Mouse (Mus musculus): ENCODE results near the gene Tpst2. TPM values are rescaled to one million over a fixed set of nuclear protein-coding genes. Genes with fewer than 3 reads are reported as not detected.
A peak's percentile ranks its signal among the peaks of the same experiment; 100 is the strongest.

Tpst2 gene
- polyA plus RNA-seq, 1 experiment from 2014 or later = 43.1 TPM

DNA sequence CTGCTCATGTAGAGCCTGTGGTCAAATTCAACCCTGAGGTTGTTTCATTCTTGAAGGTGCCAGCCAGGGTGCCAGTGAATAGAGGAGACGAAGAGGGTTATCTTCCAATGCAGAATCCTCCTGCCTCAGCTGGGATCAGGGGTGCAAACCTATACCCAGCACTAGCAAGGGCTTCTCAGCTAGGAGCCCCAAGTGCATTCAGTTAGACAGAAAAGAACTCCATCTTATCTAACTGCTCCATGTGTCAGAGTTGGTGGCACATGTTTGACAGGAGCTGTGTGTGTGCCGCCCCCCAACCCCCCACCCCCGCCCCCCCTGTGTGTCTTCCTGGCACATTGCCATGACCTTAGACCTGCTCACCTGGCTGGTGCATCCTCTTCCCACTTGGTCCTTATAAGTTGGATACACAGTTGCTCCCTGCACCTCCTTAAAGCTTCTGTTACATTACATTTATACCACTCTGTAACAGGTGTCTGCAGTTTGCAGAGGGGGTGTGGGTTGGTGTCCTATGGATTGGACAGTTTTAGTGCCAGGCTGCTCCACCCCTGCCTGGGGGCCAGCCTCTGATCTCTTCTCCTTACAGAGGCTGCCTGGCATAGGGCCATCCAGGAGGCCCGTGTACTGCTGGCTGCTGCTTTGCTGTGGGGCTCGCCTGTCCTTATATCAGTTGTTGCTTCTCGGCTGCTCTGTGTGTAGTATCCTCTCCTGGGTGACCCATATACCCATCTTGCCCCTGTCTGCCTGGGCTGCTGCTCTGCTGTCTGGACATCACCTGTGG lies 20.1 kb downstream of the Tpst2 start:
- Histone ChIP-seq H3K9me3 (no peaks in the 10 kb centered on the region), H3K27ac (0 out of 2 replicates have a peak overlapping the region, but pooled peaks have one; percentile 48), H3K36me3 (no peaks in the 10 kb centered on the region), H3K4me2 (replicated peaks) (no peak overlapping the region), H3K4me1 (replicated peaks) (peaks cover 39% of the 10 kb centered on the region), H3K9ac (no peak overlapping the region), H3K4me3 (replicated peaks) (no peak overlapping the region), H3K27me3 (replicated peaks) (no peaks in the 10 kb centered on the region)
- 0 out of 2 replicates have a peak, but pooled peaks have one; percentile 16 for ATAC-seq
- 55% methylated on average over 6 of the region's 6 CpGs for WGBS

DNA sequence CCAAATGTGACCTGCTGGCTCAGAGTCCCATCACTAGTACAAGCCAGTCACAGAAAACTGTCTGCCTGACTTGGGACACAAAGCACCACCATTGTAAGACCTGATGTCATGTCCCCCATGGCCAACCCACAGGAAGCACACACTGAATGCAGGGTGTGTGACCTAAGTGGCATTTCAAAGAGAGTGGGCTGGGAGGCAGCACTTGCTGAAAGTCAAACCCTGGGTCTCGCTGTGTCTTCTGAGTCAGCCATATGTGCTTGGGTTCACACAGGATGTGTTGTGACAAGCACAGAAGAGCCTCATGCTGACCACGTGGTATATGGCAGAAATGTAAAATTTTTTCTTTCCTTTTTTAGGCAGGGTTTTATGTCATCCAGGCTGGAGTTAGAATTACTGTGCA lies 20.8 kb downstream of the Tpst2 start:
- Histone ChIP-seq H3K9ac (no peak overlapping the region), H3K4me2 (replicated peaks) (no peak overlapping the region), H3K27ac (0 out of 2 replicates have a peak overlapping the region, but pooled peaks have one; percentile 48), H3K27me3 (replicated peaks) (no peaks in the 10 kb centered on the region), H3K9me3 (no peaks in the 10 kb centered on the region), H3K4me1 (replicated peaks) (peaks cover 42% of the 10 kb centered on the region), H3K36me3 (no peaks in the 10 kb centered on the region), H3K4me3 (replicated peaks) (no peak overlapping the region)
- WGBS = 80% methylated on average over 2 of the region's 2 CpGs
- no peak for ATAC-seq

DNA sequence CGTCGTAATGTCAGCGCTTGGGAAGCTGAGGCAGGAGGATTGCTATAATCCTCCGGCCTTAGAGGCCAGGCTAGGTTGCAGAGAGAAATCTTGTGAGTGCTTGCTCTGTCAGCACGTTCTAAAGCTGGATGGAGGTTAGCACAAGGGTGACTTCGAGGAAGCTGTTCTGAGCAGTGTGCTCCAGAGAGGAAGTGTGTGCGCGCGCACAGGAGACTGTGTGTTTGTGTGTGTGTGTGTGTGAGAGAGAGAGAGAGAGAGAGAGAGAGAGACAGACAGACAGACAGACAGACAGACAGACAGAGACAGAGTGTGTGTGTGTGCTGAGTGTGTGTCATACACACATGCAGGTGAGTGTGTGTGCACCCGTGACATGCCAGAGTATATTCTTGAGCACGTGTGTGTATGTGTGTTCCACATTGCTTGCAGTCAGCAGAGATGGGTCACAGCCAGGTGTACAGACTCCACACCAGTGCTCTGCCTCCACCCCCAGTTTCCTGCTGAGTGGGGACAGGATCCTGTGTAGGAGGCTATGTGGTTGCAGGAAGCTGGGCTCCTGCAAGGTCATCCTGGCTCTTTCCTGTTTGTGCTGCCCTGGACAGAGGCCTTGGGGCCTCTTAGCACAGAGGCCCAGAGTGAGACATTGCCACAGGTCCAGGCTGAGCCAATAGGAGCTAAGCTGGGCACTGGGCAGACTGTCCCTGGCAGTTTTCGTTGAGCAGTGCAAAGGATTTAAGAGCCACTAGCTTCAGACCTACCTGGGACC lies 21.9 kb downstream of the Tpst2 start:
- Histone ChIP-seq H3K4me3 (replicated peaks) (no peak overlapping the region), H3K27ac (peak overlapping the region; percentile 48; the same call in 1 of the 2 replicates), H3K36me3 (no peaks in the 10 kb centered on the region), H3K9ac (no peak overlapping the region), H3K4me2 (replicated peaks) (no peak overlapping the region), H3K27me3 (replicated peaks) (no peaks in the 10 kb centered on the region), H3K9me3 (no peaks in the 10 kb centered on the region), H3K4me1 (replicated peaks) (peaks cover 34% of the 10 kb centered on the region)
- 82% methylated on average over 12 of the region's 12 CpGs for WGBS
- ATAC-seq = peak; percentile 29; the same call in 1 of the 2 replicates

DNA sequence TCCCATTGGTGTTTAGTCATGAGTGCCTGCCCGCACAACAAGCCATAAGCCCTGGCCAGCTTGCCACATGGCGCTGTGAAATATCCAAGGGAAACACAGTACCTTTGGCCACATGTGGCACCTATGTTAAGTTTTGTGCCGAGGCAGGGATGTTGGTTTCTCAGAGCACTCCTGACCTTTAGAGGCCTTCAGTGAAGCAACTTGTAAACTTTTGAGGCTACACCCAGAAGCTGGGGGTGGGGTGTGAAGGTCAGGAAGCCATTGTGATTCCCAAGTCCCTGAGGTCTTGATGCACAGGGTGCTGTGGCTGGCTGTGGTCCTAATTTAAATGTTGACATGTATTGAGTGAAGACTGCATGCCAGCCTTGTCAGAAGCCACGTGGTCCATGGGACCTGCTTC lies 22.9 kb downstream of the Tpst2 start:
- H3K9ac ChIP-seq = no peak overlapping the region
- H3K4me2 ChIP-seq (replicated peaks) = no peak overlapping the region
- H3K9me3 ChIP-seq = no peaks in the 10 kb centered on the region
- H3K36me3 ChIP-seq = no peaks in the 10 kb centered on the region
- H3K27ac ChIP-seq = 0 out of 2 replicates have a peak overlapping the region, but pooled peaks have one; percentile 22
- peaks cover 28% of the 10 kb centered on the region for H3K4me1 ChIP-seq (replicated peaks)
- H3K27me3 ChIP-seq (replicated peaks) = no peaks in the 10 kb centered on the region
- H3K4me3 ChIP-seq (replicated peaks) = no peak overlapping the region
- ATAC-seq = no peak
- WGBS = 76% methylated on average over 4 of the region's 4 CpGs

DNA sequence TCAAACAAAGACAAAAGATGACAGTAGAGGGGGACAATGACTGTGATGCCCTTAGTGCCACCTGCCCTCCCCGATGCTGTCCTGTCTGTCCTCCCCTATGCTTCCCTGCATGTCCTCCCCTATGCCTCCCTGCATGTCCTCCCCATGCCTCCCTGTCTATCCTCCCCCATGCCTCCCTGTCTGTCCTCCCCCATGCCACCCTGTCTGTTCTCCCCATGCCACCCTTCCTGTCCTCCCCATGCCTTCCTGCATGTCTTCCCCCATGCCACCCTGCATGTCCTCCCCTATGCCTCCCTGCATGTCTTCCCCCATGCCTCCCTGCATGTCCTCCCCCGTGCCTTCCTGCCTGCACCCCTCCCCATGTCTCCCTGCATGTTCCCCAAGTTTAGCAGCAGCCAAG lies 23.6 kb downstream of the Tpst2 start:
- Histone ChIP-seq H3K27ac (no peak overlapping the region), H3K36me3 (no peaks in the 10 kb centered on the region), H3K27me3 (replicated peaks) (no peaks in the 10 kb centered on the region), H3K4me3 (replicated peaks) (no peak overlapping the region), H3K9ac (no peak overlapping the region), H3K4me2 (replicated peaks) (no peak overlapping the region), H3K9me3 (no peaks in the 10 kb centered on the region), H3K4me1 (replicated peaks) (peaks cover 21% of the 10 kb centered on the region)
- 78% methylated on average over 2 of the region's 2 CpGs for WGBS
- no peak for ATAC-seq

DNA sequence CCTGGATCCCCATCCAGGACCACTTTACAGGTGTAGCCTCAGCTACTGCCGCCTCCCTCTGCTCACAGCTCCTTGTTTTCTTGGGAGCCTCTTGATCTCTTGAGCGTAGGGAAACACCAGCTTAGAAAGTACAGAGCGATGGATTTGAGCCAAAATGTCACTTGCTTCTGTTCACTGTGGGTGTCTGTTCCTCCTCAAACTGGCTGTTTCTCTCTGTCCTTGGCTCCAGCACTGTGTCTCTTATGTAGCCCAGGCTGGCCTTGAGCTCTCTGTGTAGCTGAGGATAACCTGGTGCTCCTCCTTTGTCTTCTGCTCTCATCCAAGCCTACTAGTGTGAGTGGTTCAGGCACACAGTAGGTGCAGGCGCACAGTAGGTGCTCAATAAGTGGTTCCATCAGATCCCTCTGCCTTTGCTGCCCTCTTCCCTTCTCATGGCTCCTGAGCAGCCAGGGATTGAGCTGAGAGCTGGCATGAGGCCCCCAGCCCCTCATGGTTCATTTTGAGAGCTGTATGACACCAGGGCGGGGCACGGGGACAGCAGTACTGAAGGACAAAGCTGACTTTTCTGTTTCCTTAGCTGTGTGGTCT lies 24.3 kb downstream of the Tpst2 start:
- ATAC-seq = no peak

DNA sequence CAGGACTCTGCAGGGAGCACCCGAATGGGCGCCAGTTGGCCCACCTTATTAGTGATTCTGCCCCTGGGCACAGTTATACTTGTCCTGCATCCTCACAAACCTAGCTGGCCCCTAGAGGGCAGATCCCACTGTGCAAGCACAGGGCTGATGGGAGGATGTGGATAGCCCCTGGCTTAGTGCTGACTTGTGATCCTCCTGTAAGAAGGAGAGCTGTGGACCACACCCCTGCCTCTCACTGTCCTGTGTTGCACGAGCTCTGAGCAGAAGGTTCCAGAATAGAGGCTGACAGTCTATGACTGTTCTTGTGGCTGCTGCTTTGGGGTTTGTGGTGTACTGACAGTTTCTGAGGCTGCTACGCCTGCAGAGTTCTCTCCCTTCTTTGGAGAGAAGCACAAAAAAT lies 25.2 kb downstream of the Tpst2 start:
- 85% methylated on average over 4 of the region's 4 CpGs for WGBS
- Histone ChIP-seq H3K4me2 (replicated peaks) (no peak overlapping the region), H3K9ac (no peak overlapping the region), H3K36me3 (no peaks in the 10 kb centered on the region), H3K27me3 (replicated peaks) (no peaks in the 10 kb centered on the region), H3K4me3 (replicated peaks) (no peak overlapping the region), H3K4me1 (replicated peaks) (peaks cover 19% of the 10 kb centered on the region), H3K27ac (0 out of 2 replicates have a peak overlapping the region, but pooled peaks have one; percentile 3), H3K9me3 (no peaks in the 10 kb centered on the region)
- ATAC-seq = no peak

More for the DNA sequence above, 24.3 kb downstream of the Tpst2 start:
- Histone ChIP-seq H3K4me2 (replicated peaks) (no peak overlapping the region), H3K27ac (no peak overlapping the region), H3K9me3 (no peaks in the 10 kb centered on the region), H3K4me1 (replicated peaks) (peaks cover 20% of the 10 kb centered on the region), H3K9ac (no peak overlapping the region), H3K4me3 (replicated peaks) (no peak overlapping the region), H3K27me3 (replicated peaks) (no peaks in the 10 kb centered on the region), H3K36me3 (no peaks in the 10 kb centered on the region)
- WGBS = 79% methylated on average over 6 of the region's 6 CpGs

DNA sequence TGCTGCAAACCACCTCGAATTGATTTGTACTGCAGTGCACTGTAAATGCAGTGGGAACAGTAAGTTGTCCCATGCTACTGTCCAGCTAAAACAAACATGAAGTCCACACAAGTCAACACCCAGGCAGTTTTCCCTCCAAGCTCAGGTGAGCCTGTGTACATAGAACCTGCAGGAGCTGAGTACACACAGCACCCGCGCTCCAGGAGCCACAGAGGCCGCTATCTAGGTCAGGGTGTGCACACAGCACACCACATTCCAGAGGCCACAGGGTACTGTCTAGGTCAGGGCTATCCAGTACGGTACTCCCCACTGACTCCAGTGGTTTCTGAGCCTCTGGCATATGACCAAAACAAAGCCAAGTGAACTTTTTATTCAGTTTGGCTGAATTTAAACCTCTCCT lies 25.8 kb downstream of the Tpst2 start:
- Histone ChIP-seq H3K9me3 (no peaks in the 10 kb centered on the region), H3K4me1 (replicated peaks) (peaks cover 13% of the 10 kb centered on the region; the same call in 1 of the 2 replicates), H3K9ac (no peak overlapping the region), H3K27me3 (replicated peaks) (no peaks in the 10 kb centered on the region), H3K36me3 (no peaks in the 10 kb centered on the region), H3K4me3 (replicated peaks) (no peak overlapping the region), H3K4me2 (replicated peaks) (no peak overlapping the region), H3K27ac (0 out of 2 replicates have a peak overlapping the region, but pooled peaks have one; percentile 3)
- ATAC-seq = peak; percentile 79
- 69% methylated on average over 5 of the region's 5 CpGs for WGBS

DNA sequence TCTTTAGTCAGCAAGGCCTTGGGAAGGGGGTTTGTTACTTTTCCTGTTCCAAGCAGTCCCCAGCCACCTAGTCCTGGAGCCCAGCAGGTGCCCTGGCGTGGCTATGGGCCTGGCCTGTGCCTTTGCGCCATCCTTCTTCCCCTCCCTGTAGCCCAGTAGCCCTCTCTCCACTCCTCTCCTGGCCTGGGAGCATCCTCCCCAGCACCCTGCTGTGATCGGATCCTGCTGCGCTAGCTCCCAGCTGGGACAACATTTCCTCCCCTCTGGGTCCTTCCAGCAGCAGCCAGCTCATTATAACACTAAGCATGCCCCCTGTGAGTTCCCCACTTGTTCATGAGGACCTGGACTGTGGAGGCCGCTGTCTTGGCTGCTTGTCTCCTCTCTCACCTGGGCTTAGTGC lies 29.4 kb downstream of the Tpst2 start:
- no peak for ATAC-seq
- H3K4me2 ChIP-seq (replicated peaks) = no peak overlapping the region
- H3K4me1 ChIP-seq (replicated peaks) = peaks cover 11% of the 10 kb centered on the region; the same call in 1 of the 2 replicates
- H3K27ac ChIP-seq = no peak overlapping the region
- H3K4me3 ChIP-seq (replicated peaks) = no peak overlapping the region
- no peaks in the 10 kb centered on the region for H3K27me3 ChIP-seq (replicated peaks)
- WGBS = 88% methylated on average over 5 of the region's 5 CpGs
- H3K9me3 ChIP-seq = no peaks in the 10 kb centered on the region
- H3K36me3 ChIP-seq = peaks cover 11% of the 10 kb centered on the region
- H3K9ac ChIP-seq = no peak overlapping the region

DNA sequence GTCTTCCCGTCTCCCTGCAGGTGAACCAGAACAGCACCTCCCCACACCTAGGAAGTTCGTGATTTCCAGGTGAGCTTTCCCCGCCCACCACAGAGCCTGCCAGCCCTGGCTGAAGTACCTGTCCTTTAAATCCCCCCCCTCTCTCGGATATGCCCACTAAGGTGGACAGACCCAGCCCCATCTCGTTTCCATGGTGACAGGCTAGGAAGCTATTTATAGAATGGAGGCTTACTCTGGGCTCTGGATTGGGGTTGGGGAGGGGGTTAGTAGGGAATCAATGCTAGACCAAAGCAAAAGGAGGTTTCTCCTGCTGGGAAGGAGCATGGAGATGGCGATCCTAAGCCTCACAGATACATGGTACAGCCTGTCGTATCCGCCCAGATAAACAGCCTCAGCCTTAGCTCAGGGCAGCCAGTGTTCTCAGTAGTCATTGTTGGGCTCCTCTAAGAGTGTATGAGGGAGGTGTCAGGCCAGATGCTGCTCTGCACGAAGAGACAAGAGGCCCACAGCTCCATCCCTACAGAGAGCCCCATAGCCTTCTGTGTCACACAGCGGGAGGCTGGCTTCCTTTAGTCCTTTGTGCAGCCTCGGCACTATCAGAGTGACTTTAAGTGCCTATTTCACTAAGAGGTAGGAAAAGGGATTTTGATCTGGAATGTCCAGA lies 36.9 kb downstream of the Tpst2 start:
- WGBS = 76% methylated on average over 11 of the region's 11 CpGs
- H3K36me3 ChIP-seq = peaks cover 9% of the 10 kb centered on the region; the same call in 1 of the 2 replicates
- H3K4me1 ChIP-seq (replicated peaks) = no peaks in the 10 kb centered on the region
- H3K4me2 ChIP-seq (replicated peaks) = no peak overlapping the region
- no peak for ATAC-seq
- no peak overlapping the region for H3K9ac ChIP-seq
- H3K9me3 ChIP-seq = no peaks in the 10 kb centered on the region
- no peaks in the 10 kb centered on the region for H3K27me3 ChIP-seq (replicated peaks)
- no peak overlapping the region for H3K27ac ChIP-seq
- no peak overlapping the region for H3K4me3 ChIP-seq (replicated peaks)

DNA sequence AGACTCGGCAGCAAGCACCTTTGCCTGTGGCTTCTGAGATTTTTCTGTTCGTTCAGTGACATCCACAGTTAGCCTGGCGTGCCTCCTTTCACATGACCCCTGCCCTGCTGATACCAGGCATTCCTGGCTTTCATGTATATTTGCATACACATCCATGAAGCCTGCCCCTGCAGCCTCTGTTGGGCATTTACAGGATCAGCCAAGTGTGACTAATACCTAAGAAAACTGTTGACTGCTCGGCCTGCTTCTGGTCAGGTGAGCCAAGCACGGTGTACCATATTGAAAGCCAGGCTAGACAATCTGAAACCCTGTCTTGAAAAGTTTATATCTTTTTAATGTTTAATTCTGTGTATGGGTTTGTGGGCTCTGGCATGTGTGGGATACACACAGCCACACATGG lies 40.0 kb downstream of the Tpst2 start:
- H3K27ac ChIP-seq = no peak overlapping the region
- no peak overlapping the region for H3K4me3 ChIP-seq (replicated peaks)
- no peaks in the 10 kb centered on the region for H3K27me3 ChIP-seq (replicated peaks)
- H3K4me2 ChIP-seq (replicated peaks) = no peak overlapping the region
- H3K9me3 ChIP-seq = no peaks in the 10 kb centered on the region
- no peak overlapping the region for H3K9ac ChIP-seq
- no peak for ATAC-seq
- H3K4me1 ChIP-seq (replicated peaks) = no peaks in the 10 kb centered on the region
- 84% methylated on average over 5 of the region's 5 CpGs for WGBS
- 0 out of 2 replicates have a peak, but pooled peaks cover 3% of the 10 kb centered on the region for H3K36me3 ChIP-seq

DNA sequence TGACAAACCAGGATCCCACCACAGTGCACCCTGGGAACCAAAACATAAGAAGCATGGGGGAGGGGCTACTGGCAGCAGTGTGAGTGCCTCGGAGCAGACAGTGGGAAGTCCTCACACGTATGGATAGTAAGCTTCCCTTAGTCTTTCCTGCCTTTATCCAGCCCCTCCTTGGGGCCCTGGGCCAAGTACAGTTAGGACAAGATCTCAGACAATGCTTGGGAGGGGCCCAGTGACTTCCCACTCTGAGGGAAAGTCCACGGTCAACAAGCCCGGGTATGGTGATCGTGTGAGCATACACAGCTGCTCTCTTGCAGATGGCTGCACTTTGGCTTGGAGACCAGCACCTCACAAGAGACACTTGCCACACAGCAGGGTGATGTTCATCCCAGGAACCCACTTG lies 40.8 kb downstream of the Tpst2 start:
- Histone ChIP-seq H3K4me1 (replicated peaks) (no peaks in the 10 kb centered on the region), H3K27ac (no peak overlapping the region), H3K9ac (no peak overlapping the region), H3K4me3 (replicated peaks) (no peak overlapping the region), H3K9me3 (no peaks in the 10 kb centered on the region), H3K36me3 (0 out of 2 replicates have a peak, but pooled peaks cover 3% of the 10 kb centered on the region), H3K27me3 (replicated peaks) (no peaks in the 10 kb centered on the region), H3K4me2 (replicated peaks) (no peak overlapping the region)
- no peak for ATAC-seq
- WGBS = 47% methylated on average over 5 of the region's 5 CpGs

All from intestine, embryonic 15.5 days (tissue).